Mouse (Mus musculus) midbrain, embryonic 10.5 days (tissue): Measurements from ENCODE around the gene Fzr1. TPM values are rescaled to one million over a fixed set of nuclear protein-coding genes. Genes with fewer than 3 reads are reported as not detected.

Experiments
- DNase-seq: peaks from one replicate; pipeline ENCODE4 v3.0.0-alpha.2; 2017; ENCODE audit warnings: low spot score
- H3K27ac ChIP-seq: fragments of 300-500 bp; sonication (generic); replicated peaks from 2 replicates; pipeline ENCODE4 v1.5.1; 2016; ENCODE audit warnings: mild to moderate bottlenecking
- H3K27me3 ChIP-seq: fragments of 300-500 bp; sonication (generic); 2 replicates; pipeline ENCODE4 v1.6.1; 2016; ENCODE audit warnings: low read depth, mild to moderate bottlenecking; ENCODE audit not compliant: poor library complexity, severe bottlenecking
- H3K36me3 ChIP-seq: fragments of 300-500 bp; sonication (generic); 2 replicates; pipeline ENCODE4 v1.6.1; 2016; ENCODE audit warnings: mild to moderate bottlenecking, moderate library complexity
- H3K4me1 ChIP-seq: fragments of 300-500 bp; sonication (generic); 2 replicates; pipeline ENCODE4 v1.6.1; 2016
- H3K4me3 ChIP-seq: fragments of 300-500 bp; sonication (generic); 2 replicates; pipeline ENCODE4 v1.5.1; 2016; ENCODE audit warnings: mild to moderate bottlenecking, moderate library complexity
- H3K9me3 ChIP-seq: fragments of 300-500 bp; sonication (generic); replicated peaks from 2 replicates; pipeline ENCODE4 v1.6.1; 2016; ENCODE audit warnings: mild to moderate bottlenecking
- WGBS: fragments of 180-500 bp; shearing (Covaris S2); methylation state at CpG from one replicate; pipeline ENCODE4 v1.1.7; 2016; 5-methylcytosine and 5-hydroxymethylcytosine counted together
- polyA plus RNA-seq: library from polyadenylated mRNA; unstranded; fragments of >200 nt; fragmentation: Nextera tagmentation; extraction: Ambion mirVana; gene quantifications from 2 replicates; pipeline ENCODE4 v1.2.1, GENCODE M21; 2016

Fzr1 gene
- polyA plus RNA-seq, 1 experiment from 2014 or later: 138 TPM

GRCm38 (mm10) chr10:81383802-81384604 is 5.7 kb upstream of the Fzr1 start, which contains the start of the genes Dohh and Gm48551:
Gene Dohh, plus strand, starts transcription at chr10:81384428.
Gene Gm48551, plus strand, starts transcription at chr10:81384466.
- peak within 1 kb of the TSS; percentile 89 for H3K27ac ChIP-seq
- 8% methylated on average over 54 of the region's 54 CpGs for WGBS

GRCm38 (mm10) chr10:81382039-81382438 is 3.7 kb upstream of the Fzr1 start:
- Histone ChIP-seq H3K27ac (no peak overlapping the region), H3K4me1 (peaks cover 34% of the 10 kb centered on the region), H3K27me3 (no peaks in the 10 kb centered on the region), H3K9me3 (no peaks in the 10 kb centered on the region), H3K4me3 (no peak overlapping the region), H3K36me3 (peaks cover 15% of the 10 kb centered on the region)
- WGBS: 88% methylated on average over 5 of the region's 5 CpGs
- no peak for DNase-seq

More at GRCm38 (mm10) chr10:81383802-81384604, 5.7 kb upstream of the Fzr1 start, which contains the start of the genes Dohh and Gm48551:
- Histone ChIP-seq H3K4me3 (peak within 1 kb of the TSS; percentile 87), H3K36me3 (peaks cover 35% of the 10 kb centered on the region), H3K27me3 (no peaks in the 10 kb centered on the region), H3K9me3 (no peaks in the 10 kb centered on the region), H3K4me1 (peaks cover 26% of the 10 kb centered on the region)
- DNase-seq: peak; percentile 98

- H3K4me1 ChIP-seq: peaks cover 36% of the 10 kb centered on the region
- no peaks in the 10 kb centered on the region for H3K27me3 ChIP-seq
- no peaks in the 10 kb centered on the region for H3K9me3 ChIP-seq
- peaks cover 19% of the 10 kb centered on the region for H3K36me3 ChIP-seq
- DNase-seq: no peak
- WGBS: 90% methylated on average over 6 of the region's 6 CpGs
- H3K4me3 ChIP-seq: no peak overlapping the region
- peak overlapping the region; percentile 97 for H3K27ac ChIP-seq
Observed at GRCm38 (mm10) chr10:81379809-81380378, 1.6 kb upstream of the Fzr1 start.

GRCm38 (mm10) chr10:81379183-81379553 is 852 bp upstream of the Fzr1 start:
- peak overlapping the region; percentile 97 for H3K27ac ChIP-seq
- WGBS: 62% methylated on average over 3 of the region's 3 CpGs
- peaks cover 25% of the 10 kb centered on the region for H3K36me3 ChIP-seq
- no peaks in the 10 kb centered on the region for H3K9me3 ChIP-seq
- H3K4me3 ChIP-seq: peak overlapping the region; percentile 93
- H3K27me3 ChIP-seq: no peaks in the 10 kb centered on the region
- no peak for DNase-seq
- H3K4me1 ChIP-seq: peaks cover 32% of the 10 kb centered on the region

GRCm38 (mm10) chr10:81378553-81379182 is 352 bp upstream of the Fzr1 start:
- under 1% methylated on average over 46 of the region's 46 CpGs for WGBS
- peak overlapping the region; percentile 97 for H3K27ac ChIP-seq
- H3K36me3 ChIP-seq: peaks cover 30% of the 10 kb centered on the region

GRCm38 (mm10) chr10:81377362-81377664 is 1.0 kb downstream of the Fzr1 start:
- DNase-seq: no peak
- Histone ChIP-seq H3K36me3 (peaks cover 44% of the 10 kb centered on the region), H3K4me3 (peak overlapping the region; percentile 93), H3K4me1 (peaks cover 42% of the 10 kb centered on the region), H3K27me3 (no peaks in the 10 kb centered on the region), H3K9me3 (no peaks in the 10 kb centered on the region), H3K27ac (peak overlapping the region; percentile 97)
- WGBS: 69% methylated on average over 2 of the region's 2 CpGs

More at GRCm38 (mm10) chr10:81378553-81379182, 352 bp upstream of the Fzr1 start:
- Histone ChIP-seq H3K4me1 (peaks cover 32% of the 10 kb centered on the region), H3K9me3 (no peaks in the 10 kb centered on the region), H3K27me3 (no peaks in the 10 kb centered on the region), H3K4me3 (peak overlapping the region; percentile 93)
- DNase-seq: peak; percentile 100

GRCm38 (mm10) chr10:81376561-81377361 is 1.6 kb downstream of the Fzr1 start:
- 49% methylated on average over 6 of the region's 6 CpGs for WGBS
- Histone ChIP-seq H3K4me3 (peak overlapping the region; percentile 93), H3K36me3 (peaks cover 49% of the 10 kb centered on the region), H3K4me1 (peaks cover 47% of the 10 kb centered on the region), H3K27me3 (no peaks in the 10 kb centered on the region), H3K9me3 (no peaks in the 10 kb centered on the region), H3K27ac (peak overlapping the region; percentile 97)
- DNase-seq: no peak

- H3K27ac ChIP-seq: no peak overlapping the region
- peaks cover 47% of the 10 kb centered on the region for H3K4me1 ChIP-seq
- DNase-seq: no peak
- 93% methylated on average over 10 of the region's 10 CpGs for WGBS
- H3K9me3 ChIP-seq: no peaks in the 10 kb centered on the region
- peak overlapping the region; percentile 20; the same call in 1 of the 2 replicates for H3K4me3 ChIP-seq
- H3K36me3 ChIP-seq: peaks cover 64% of the 10 kb centered on the region
- H3K27me3 ChIP-seq: no peaks in the 10 kb centered on the region
Observed at GRCm38 (mm10) chr10:81375322-81375721, 3.0 kb downstream of the Fzr1 start.

GRCm38 (mm10) chr10:81367207-81367495 is 11.2 kb downstream of the Fzr1 start:
- no peak overlapping the region for H3K4me3 ChIP-seq
- H3K27me3 ChIP-seq: peaks cover 29% of the 10 kb centered on the region
- H3K4me1 ChIP-seq: peaks cover 64% of the 10 kb centered on the region
- peaks cover 68% of the 10 kb centered on the region for H3K36me3 ChIP-seq
- H3K27ac ChIP-seq: 0 out of 2 replicates have a peak overlapping the region, but pooled peaks have one; percentile 78
- 84% methylated on average over 6 of the region's 6 CpGs for WGBS
- DNase-seq: no peak
- no peaks in the 10 kb centered on the region for H3K9me3 ChIP-seq

- Histone ChIP-seq H3K4me3 (peak overlapping the region; percentile 52; the same call in 1 of the 2 replicates), H3K27me3 (peaks cover 33% of the 10 kb centered on the region), H3K4me1 (peaks cover 65% of the 10 kb centered on the region), H3K36me3 (peaks cover 68% of the 10 kb centered on the region), H3K9me3 (no peaks in the 10 kb centered on the region), H3K27ac (peak overlapping the region; percentile 78)
- DNase-seq: no peak
- WGBS: 81% methylated on average over 6 of the region's 6 CpGs
Observed at GRCm38 (mm10) chr10:81366477-81367206, 11.7 kb downstream of the Fzr1 start.

- Histone ChIP-seq H3K27me3 (peaks cover 33% of the 10 kb centered on the region), H3K9me3 (no peaks in the 10 kb centered on the region), H3K4me3 (peak within 1 kb of the TSS; percentile 52), H3K27ac (peak within 1 kb of the TSS; percentile 78), H3K36me3 (peaks cover 67% of the 10 kb centered on the region), H3K4me1 (peaks cover 72% of the 10 kb centered on the region)
- DNase-seq: peak; percentile 84
- WGBS: 21% methylated on average over 12 of the region's 12 CpGs
Observed at GRCm38 (mm10) chr10:81365672-81366476, 12.4 kb downstream of the Fzr1 start, which contains the start of gene 4930404N11Rik. Gene 4930404N11Rik, minus strand, starts transcription at chr10:81365816.
